Mouse (Mus musculus): Measurements from ENCODE around the gene Psmg4. TPM values are rescaled to one million over a fixed set of nuclear protein-coding genes. Genes with fewer than 3 reads are reported as not detected.

Gene Psmg4
- polyA plus RNA-seq (2014; fragmentation: Nextera tagmentation; extraction: Ambion mirVana), result 77.8 and 87.4 TPM in 2 replicates

- no peaks in the 10 kb centered on the region for H3K9me3 ChIP-seq (ENCODE audit: control insufficient read depth, low read length)
- peak within 1 kb of the TSS; percentile 89 for H3K27ac ChIP-seq (ENCODE audit: low read depth, low read length)
- H3K36me3 ChIP-seq (ENCODE audit: control insufficient read depth, insufficient read depth, low read length), result no peaks in the 10 kb centered on the region
- H3K4me3 ChIP-seq (ENCODE audit: low read depth, low read length), result peak within 1 kb of the TSS; percentile 65
- peak within 1 kb of the TSS; percentile 71 for H3K4me2 ChIP-seq (ENCODE audit: low read depth, low read length)
- 2% methylated on average over 44 of the region's 44 CpGs for WGBS
- H3K4me1 ChIP-seq (ENCODE audit: control insufficient read depth, insufficient read depth, low read length), result 0 out of 2 replicates have a peak, but pooled peaks cover 5% of the 10 kb centered on the region
- H3K9ac ChIP-seq (replicated peaks; ENCODE audit: low read depth, low read length), result peak within 1 kb of the TSS; percentile 61
- peak; percentile 95 for ATAC-seq (ENCODE audit: low read depth)
- no peaks in the 10 kb centered on the region for H3K27me3 ChIP-seq (ENCODE audit: control insufficient read depth, insufficient read depth, low read length)
Observed at GRCm38 (mm10) chr13:34162491-34163303, at the start of gene Psmg4. TSS of gene Psmg4 (plus strand) at chr13:34162964.

- Histone ChIP-seq H3K27ac (ENCODE audit: low read depth, low read length) (no peak overlapping the region), H3K4me3 (ENCODE audit: low read depth, low read length) (no peak overlapping the region), H3K4me1 (ENCODE audit: control insufficient read depth, insufficient read depth, low read length) (no peaks in the 10 kb centered on the region), H3K27me3 (ENCODE audit: control insufficient read depth, insufficient read depth, low read length) (no peaks in the 10 kb centered on the region), H3K9ac (replicated peaks; ENCODE audit: low read depth, low read length) (no peak overlapping the region), H3K36me3 (ENCODE audit: control insufficient read depth, insufficient read depth, low read length) (no peaks in the 10 kb centered on the region), H3K9me3 (ENCODE audit: control insufficient read depth, low read length) (no peaks in the 10 kb centered on the region), H3K4me2 (ENCODE audit: low read depth, low read length) (no peak overlapping the region)
- 81% methylated on average over 3 of the region's 3 CpGs for WGBS
- no peak for ATAC-seq (ENCODE audit: low read depth)
Observed at GRCm38 (mm10) chr13:34113086-34113485, 49.7 kb upstream of the Psmg4 start.

- Histone ChIP-seq H3K9ac (replicated peaks; ENCODE audit: low read depth, low read length) (no peak overlapping the region), H3K27me3 (ENCODE audit: control insufficient read depth, insufficient read depth, low read length) (no peaks in the 10 kb centered on the region), H3K4me3 (ENCODE audit: low read depth, low read length) (no peak overlapping the region), H3K4me1 (ENCODE audit: control insufficient read depth, insufficient read depth, low read length) (no peaks in the 10 kb centered on the region), H3K4me2 (ENCODE audit: low read depth, low read length) (no peak overlapping the region), H3K36me3 (ENCODE audit: control insufficient read depth, insufficient read depth, low read length) (no peaks in the 10 kb centered on the region), H3K9me3 (ENCODE audit: control insufficient read depth, low read length) (no peaks in the 10 kb centered on the region), H3K27ac (ENCODE audit: low read depth, low read length) (no peak overlapping the region)
- WGBS, result 78% methylated on average over 4 of the region's 4 CpGs
- no peak for ATAC-seq (ENCODE audit: low read depth)
Observed at GRCm38 (mm10) chr13:34114654-34115053, 48.1 kb upstream of the Psmg4 start.

- WGBS, result 82% methylated on average over 6 of the region's 6 CpGs
- no peak overlapping the region for H3K4me2 ChIP-seq (ENCODE audit: low read depth, low read length)
- no peak overlapping the region for H3K27ac ChIP-seq (ENCODE audit: low read depth, low read length)
- no peak for ATAC-seq (ENCODE audit: low read depth)
- H3K9me3 ChIP-seq (ENCODE audit: control insufficient read depth, low read length), result no peaks in the 10 kb centered on the region
- H3K9ac ChIP-seq (replicated peaks; ENCODE audit: low read depth, low read length), result no peak overlapping the region
- no peak overlapping the region for H3K4me3 ChIP-seq (ENCODE audit: low read depth, low read length)
- no peaks in the 10 kb centered on the region for H3K27me3 ChIP-seq (ENCODE audit: control insufficient read depth, insufficient read depth, low read length)
- no peaks in the 10 kb centered on the region for H3K36me3 ChIP-seq (ENCODE audit: control insufficient read depth, insufficient read depth, low read length)
- no peaks in the 10 kb centered on the region for H3K4me1 ChIP-seq (ENCODE audit: control insufficient read depth, insufficient read depth, low read length)
Observed at GRCm38 (mm10) chr13:34116508-34116907, 46.3 kb upstream of the Psmg4 start.

- Histone ChIP-seq H3K4me1 (ENCODE audit: control insufficient read depth, insufficient read depth, low read length) (0 out of 2 replicates have a peak, but pooled peaks cover 5% of the 10 kb centered on the region), H3K9ac (replicated peaks; ENCODE audit: low read depth, low read length) (no peak overlapping the region), H3K9me3 (ENCODE audit: control insufficient read depth, low read length) (no peaks in the 10 kb centered on the region), H3K27ac (ENCODE audit: low read depth, low read length) (no peak overlapping the region), H3K27me3 (ENCODE audit: control insufficient read depth, insufficient read depth, low read length) (no peaks in the 10 kb centered on the region), H3K36me3 (ENCODE audit: control insufficient read depth, insufficient read depth, low read length) (no peaks in the 10 kb centered on the region), H3K4me3 (ENCODE audit: low read depth, low read length) (no peak overlapping the region), H3K4me2 (ENCODE audit: low read depth, low read length) (no peak overlapping the region)
- ATAC-seq (ENCODE audit: low read depth), result no peak
- WGBS, result 74% methylated on average over 4 of the region's 4 CpGs
Observed at GRCm38 (mm10) chr13:34118816-34119215, 43.9 kb upstream of the Psmg4 start.

GRCm38 (mm10) chr13:34119406-34119805, 43.4 kb upstream of the Psmg4 start:
- no peak for ATAC-seq (ENCODE audit: low read depth)
- Histone ChIP-seq H3K9ac (replicated peaks; ENCODE audit: low read depth, low read length) (no peak overlapping the region), H3K9me3 (ENCODE audit: control insufficient read depth, low read length) (no peaks in the 10 kb centered on the region), H3K4me3 (ENCODE audit: low read depth, low read length) (no peak overlapping the region), H3K27ac (ENCODE audit: low read depth, low read length) (no peak overlapping the region), H3K4me1 (ENCODE audit: control insufficient read depth, insufficient read depth, low read length) (0 out of 2 replicates have a peak, but pooled peaks cover 5% of the 10 kb centered on the region), H3K4me2 (ENCODE audit: low read depth, low read length) (no peak overlapping the region), H3K36me3 (ENCODE audit: control insufficient read depth, insufficient read depth, low read length) (no peaks in the 10 kb centered on the region), H3K27me3 (ENCODE audit: control insufficient read depth, insufficient read depth, low read length) (no peaks in the 10 kb centered on the region)
- WGBS, result 82% methylated on average over 4 of the region's 4 CpGs

GRCm38 (mm10) chr13:34120536-34120935, 42.2 kb upstream of the Psmg4 start:
- no peaks in the 10 kb centered on the region for H3K9me3 ChIP-seq (ENCODE audit: control insufficient read depth, low read length)
- peaks cover 15% of the 10 kb centered on the region for H3K4me1 ChIP-seq (ENCODE audit: control insufficient read depth, insufficient read depth, low read length)
- H3K9ac ChIP-seq (replicated peaks; ENCODE audit: low read depth, low read length), result no peak overlapping the region
- H3K4me3 ChIP-seq (ENCODE audit: low read depth, low read length), result no peak overlapping the region
- WGBS, result 96% methylated on average over 2 of the region's 2 CpGs
- peaks cover 5% of the 10 kb centered on the region; the same call in 1 of the 2 replicates for H3K36me3 ChIP-seq (ENCODE audit: control insufficient read depth, insufficient read depth, low read length)
- H3K4me2 ChIP-seq (ENCODE audit: low read depth, low read length), result no peak overlapping the region
- no peak for ATAC-seq (ENCODE audit: low read depth)
- H3K27me3 ChIP-seq (ENCODE audit: control insufficient read depth, insufficient read depth, low read length), result no peaks in the 10 kb centered on the region
- H3K27ac ChIP-seq (ENCODE audit: low read depth, low read length), result no peak overlapping the region

GRCm38 (mm10) chr13:34125711-34126110, 37.1 kb upstream of the Psmg4 start:
- Histone ChIP-seq H3K36me3 (ENCODE audit: control insufficient read depth, insufficient read depth, low read length) (peaks cover 9% of the 10 kb centered on the region; the same call in 1 of the 2 replicates), H3K27me3 (ENCODE audit: control insufficient read depth, insufficient read depth, low read length) (no peaks in the 10 kb centered on the region), H3K9me3 (ENCODE audit: control insufficient read depth, low read length) (no peaks in the 10 kb centered on the region), H3K4me2 (ENCODE audit: low read depth, low read length) (peak overlapping the region; percentile 94), H3K4me1 (ENCODE audit: control insufficient read depth, insufficient read depth, low read length) (peaks cover 17% of the 10 kb centered on the region), H3K9ac (replicated peaks; ENCODE audit: low read depth, low read length) (peak overlapping the region; percentile 58), H3K27ac (ENCODE audit: low read depth, low read length) (no peak overlapping the region), H3K4me3 (ENCODE audit: low read depth, low read length) (peak overlapping the region; percentile 43)
- no peak for ATAC-seq (ENCODE audit: low read depth)
- 26% methylated on average over 4 of the region's 4 CpGs for WGBS

Measured in neural tube, embryonic 14.5 days (tissue).